Mouse (Mus musculus) liver, embryonic 14.5 days (tissue): ENCODE measurements around the gene Washc4. TPM values are rescaled to one million over a fixed set of nuclear protein-coding genes. Genes with fewer than 3 reads are reported as not detected.

Experiments used
- ATAC-seq: fragments of 200-750 bp; cut with Nextera tagmentation; 2 replicates; pipeline ENCODE4 v1.8.0; 2017; ENCODE audit warnings: moderate number of reproducible peaks, mild to moderate bottlenecking, moderate library complexity; ENCODE audit not compliant: insufficient read depth
- DNase-seq, 3 experiments: peaks; one replicate each; pipeline ENCODE4 v3.0.0-alpha.2; 2012 to 2013; ENCODE audit warnings: low read depth in 3 of 3, low spot score in 3 of 3
- H3K27ac ChIP-seq: fragments of 300-500 bp; sonication (generic); 2 replicates; pipeline ENCODE4 v1.5.1; 2014; ENCODE audit warnings: moderate library complexity, mild to moderate bottlenecking, control low read depth, inconsistent platforms
- H3K27me3 ChIP-seq: fragments of 300-500 bp; sonication (generic); 2 replicates; pipeline ENCODE4 v1.6.1; 2014; ENCODE audit warnings: mild to moderate bottlenecking, low read length, moderate library complexity; ENCODE audit not compliant: control insufficient read depth, insufficient read depth
- H3K36me3 ChIP-seq: fragments of 300-500 bp; sonication (generic); replicated peaks from 2 replicates; pipeline ENCODE4 v1.6.1; 2014; ENCODE audit warnings: low read depth; ENCODE audit not compliant: control insufficient read depth, insufficient read depth
- H3K4me1 ChIP-seq, 2 experiments: fragments of 200-500 bp in 1 of 2; fragments of 300-500 bp in 1 of 2; sonication (generic) in 1 of 2; replicated peaks; 2 replicates each; pipeline ENCODE4 v1.6.1; 2012 to 2014; ENCODE audit warnings: antibody characterized with exemption in 1 of 2, inconsistent platforms in 1 of 2, low read length in 1 of 2; ENCODE audit not compliant: control insufficient read depth in 2 of 2, insufficient read depth in 2 of 2
- H3K4me2 ChIP-seq: fragments of 300-500 bp; sonication (generic); 2 replicates; pipeline ENCODE4 v1.6.1; 2014; ENCODE audit warnings: low read depth, mild to moderate bottlenecking, control low read depth, moderate library complexity
- H3K4me3 ChIP-seq, 2 experiments: fragments of 200-500 bp in 1 of 2; fragments of 300-500 bp in 1 of 2; sonication (generic) in 1 of 2; 2 replicates each; pipeline ENCODE4 v1.5.1; 2012 to 2014; ENCODE audit warnings: low read depth in 2 of 2, low read length in 2 of 2, mild to moderate bottlenecking in 2 of 2, control low read depth in 1 of 2, inconsistent platforms in 1 of 2, moderate library complexity in 1 of 2; ENCODE audit not compliant: insufficient read depth in 1 of 2
- H3K9ac ChIP-seq: fragments of 300-500 bp; sonication (generic); replicated peaks from 2 replicates; pipeline ENCODE4 v1.6.1; 2014; ENCODE audit warnings: mild to moderate bottlenecking, control low read depth, moderate library complexity
- H3K9me3 ChIP-seq: fragments of 300-500 bp; sonication (generic); 2 replicates; pipeline ENCODE4 v1.6.1; 2016; ENCODE audit warnings: low read length, mixed read lengths; ENCODE audit not compliant: control insufficient read depth
- CTCF ChIP-seq: IDR thresholded peaks from 2 replicates; pipeline ENCODE4 v1.5.1; 2016; ENCODE audit warnings: antibody characterized with exemption, low read depth, control low read depth
- EP300 ChIP-seq: IDR thresholded peaks from 2 replicates; pipeline ENCODE4 v1.6.1; 2016; ENCODE audit warnings: antibody characterized with exemption, low read depth
- WGBS: fragments of 180-500 bp; shearing (Covaris S2); extraction: QIAGEN DNeasy Blood & Tissue Kit; methylation state at CpG from one replicate; pipeline ENCODE4 v1.1.7; 2014; ENCODE audit not compliant: insufficient replicate concordance; 5-methylcytosine and 5-hydroxymethylcytosine counted together
- polyA plus RNA-seq, 2 experiments: library from polyadenylated mRNA; depleted of rRNA in 1 of 2; stranded (reverse) in 1 of 2; unstranded in 1 of 2; fragments of >200 nt; fragmentation: Nextera tagmentation in 1 of 2; extraction: Ambion mirVana in 1 of 2; gene quantifications; 2 replicates each; pipeline versions ENCODE4 v1.2.1 to v1.2.3; 2012 to 2014

The Washc4 gene
- polyA plus RNA-seq, 2 experiments = 2.7 to 9.6 TPM

GRCm38 (mm10) chr10:83632806-83633374, 89.3 kb downstream of the Washc4 start:
- H3K36me3 ChIP-seq = no peaks in the 10 kb centered on the region
- WGBS = 67% methylated on average over 7 of the region's 7 CpGs
- ATAC-seq (no peak), DNase-seq (no peak)
- H3K27ac ChIP-seq = no peak overlapping the region
- TF ChIP-seq EP300 (no peak), CTCF (no peak)
- no peaks in the 10 kb centered on the region for H3K9me3 ChIP-seq
- H3K27me3 ChIP-seq = no peaks in the 10 kb centered on the region
- no peak overlapping the region for H3K9ac ChIP-seq
- H3K4me3 ChIP-seq = no peak overlapping the region
- H3K4me1 ChIP-seq = peaks cover 0 to 14% of the 10 kb centered on the region in 2 experiments; a peak in 2 of 4 replicates
- H3K4me2 ChIP-seq = no peak overlapping the region

DNA sequence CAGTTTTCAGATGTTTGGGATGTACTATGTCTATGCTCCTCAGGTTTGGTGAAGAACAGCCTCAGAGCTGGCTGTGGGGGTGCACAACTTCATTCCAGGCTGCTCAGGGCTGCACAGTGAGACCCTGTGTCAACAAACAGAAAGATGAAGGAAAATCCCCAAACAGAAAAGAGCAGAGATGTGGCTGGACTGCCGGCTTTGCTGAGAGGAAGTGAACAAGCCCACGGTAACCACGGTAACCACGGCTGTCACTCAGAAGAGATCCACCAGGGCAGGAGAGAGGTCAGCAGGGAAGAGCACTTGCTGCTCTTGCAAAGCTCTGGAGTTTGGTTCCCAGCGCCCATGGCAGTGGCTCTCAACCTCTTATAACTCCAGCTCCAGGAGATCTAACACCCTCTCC, 90.9 kb downstream of the Washc4 start:
- TF ChIP-seq EP300 (no peak), CTCF (no peak)
- H3K27ac ChIP-seq = no peak overlapping the region
- no peak overlapping the region for H3K4me3 ChIP-seq
- H3K9ac ChIP-seq = no peak overlapping the region
- H3K4me1 ChIP-seq = peaks cover 0 to 14% of the 10 kb centered on the region in 2 experiments; a peak in 2 of 4 replicates
- H3K9me3 ChIP-seq = no peaks in the 10 kb centered on the region
- H3K36me3 ChIP-seq = no peaks in the 10 kb centered on the region
- ATAC-seq = no peak
- whole genome bisulfite sequencing = 4% methylated on average over 5 of the region's 5 CpGs
- no peak for DNase-seq
- H3K4me2 ChIP-seq = no peak overlapping the region
- no peaks in the 10 kb centered on the region for H3K27me3 ChIP-seq

DNA sequence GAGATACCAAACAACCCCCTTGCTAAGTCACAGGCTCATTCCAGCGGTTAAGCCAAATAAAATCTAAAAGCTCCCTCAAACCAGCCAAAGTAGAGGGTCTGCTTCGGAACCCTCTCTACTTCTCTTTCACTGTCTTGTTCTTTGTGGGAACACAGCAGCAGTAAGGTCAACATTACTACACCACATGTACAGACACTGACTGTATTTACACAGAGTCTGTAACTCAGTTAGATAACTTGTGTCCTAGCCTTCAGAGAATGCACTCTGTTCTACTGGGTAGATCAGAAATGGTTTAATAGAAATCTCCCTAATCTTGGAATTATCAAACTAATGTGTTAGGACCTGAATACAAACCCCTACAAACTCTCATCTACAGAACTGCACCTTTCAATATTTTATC, 92.6 kb downstream of the Washc4 start:
- Histone ChIP-seq H3K36me3 (no peaks in the 10 kb centered on the region), H3K27me3 (no peaks in the 10 kb centered on the region), H3K4me2 (no peak overlapping the region), H3K4me1 (peaks cover 0 to 14% of the 10 kb centered on the region in 2 experiments; a peak in 2 of 4 replicates), H3K9me3 (no peaks in the 10 kb centered on the region), H3K4me3 (no peak overlapping the region), H3K27ac (no peak overlapping the region), H3K9ac (no peak overlapping the region)
- ATAC-seq = no peak
- TF ChIP-seq CTCF = no peak
- DNase-seq = no peak
- 68% methylated on average over 2 of the region's 2 CpGs for WGBS

DNA sequence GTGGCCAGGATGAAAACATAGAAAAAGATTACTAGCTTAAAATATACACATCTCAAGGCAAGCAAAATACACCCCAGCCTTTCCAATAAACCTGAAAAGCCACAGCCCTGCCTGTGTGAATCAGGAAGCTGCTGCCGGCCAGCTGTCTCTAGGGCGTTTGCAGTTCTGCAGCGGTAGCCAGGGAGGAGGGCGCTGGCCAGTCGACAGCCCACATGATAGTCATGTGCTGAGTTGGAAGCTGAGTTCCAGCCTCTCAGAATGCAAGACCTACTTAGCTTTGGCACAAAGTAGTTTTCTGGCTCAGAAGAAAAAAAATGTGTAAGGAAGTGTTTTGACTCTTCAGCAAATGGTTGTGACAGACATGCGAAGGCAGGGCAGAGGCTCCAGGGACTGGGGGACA, 93.7 kb downstream of the Washc4 start:
- no peak overlapping the region for H3K4me2 ChIP-seq
- no peaks in the 10 kb centered on the region for H3K36me3 ChIP-seq
- H3K27me3 ChIP-seq = no peaks in the 10 kb centered on the region
- no peak for TF ChIP-seq CTCF
- TF ChIP-seq EP300 = no peak
- DNase-seq (no peak), ATAC-seq (no peak)
- no peaks in the 10 kb centered on the region for H3K9me3 ChIP-seq
- WGBS = 7% methylated on average over 6 of the region's 6 CpGs
- no peak overlapping the region for H3K4me3 ChIP-seq
- peaks cover 0 to 14% of the 10 kb centered on the region in 2 experiments; a peak in 2 of 4 replicates for H3K4me1 ChIP-seq
- no peak overlapping the region for H3K27ac ChIP-seq
- no peak overlapping the region for H3K9ac ChIP-seq

DNA sequence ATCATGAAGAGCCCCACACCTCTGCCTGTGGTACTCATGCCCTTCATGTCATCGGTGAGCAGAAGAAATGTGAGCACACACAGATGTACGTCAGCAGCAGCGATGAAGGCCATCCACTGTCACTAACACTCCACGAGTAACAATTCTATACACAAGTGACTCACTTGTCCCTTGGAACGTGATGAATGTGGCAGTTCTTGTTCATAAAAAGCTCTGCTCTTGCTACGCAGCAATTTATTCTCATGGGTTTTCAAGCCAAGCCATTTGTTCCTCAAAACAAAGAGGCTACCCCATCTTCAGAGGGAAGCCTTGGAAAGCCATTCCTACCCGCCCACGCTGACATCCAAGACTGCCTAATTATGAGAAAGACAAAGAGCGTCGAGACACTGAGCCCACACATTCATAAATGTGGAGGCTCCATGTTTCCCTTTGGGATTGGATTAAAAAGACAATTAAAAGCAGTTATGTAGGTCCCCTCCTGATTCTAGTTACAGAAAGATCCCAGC, 96.4 kb downstream of the Washc4 start:
- H3K4me2 ChIP-seq = no peak overlapping the region
- H3K4me3 ChIP-seq = no peak overlapping the region
- DNase-seq = no peak

More for the DNA sequence above, 96.4 kb downstream of the Washc4 start:
- TF ChIP-seq CTCF (no peak), EP300 (no peak)
- H3K36me3 ChIP-seq = no peaks in the 10 kb centered on the region
- no peaks in the 10 kb centered on the region for H3K9me3 ChIP-seq
- H3K4me1 ChIP-seq = peaks cover 9 to 22% of the 10 kb centered on the region in 2 experiments
- H3K27me3 ChIP-seq = no peaks in the 10 kb centered on the region
- ATAC-seq = no peak
- 77% methylated on average over 10 of the region's 10 CpGs for WGBS
- no peak overlapping the region for H3K9ac ChIP-seq
- no peak overlapping the region for H3K27ac ChIP-seq
